Mouse (Mus musculus) adrenal gland, postnatal 4 days (tissue): ENCODE results near the gene Adgrb2. TPM values are rescaled to one million over a fixed set of nuclear protein-coding genes. Genes with fewer than 3 reads are reported as not detected.
A peak's percentile ranks its signal among the peaks of the same experiment; 100 is the strongest.

Experiments used
- DNase-seq, 2 experiments: peaks; one replicate each; pipeline ENCODE4 v3.0.0; 2021 to 2022; ENCODE audit warnings: low spot score in 2 of 2, mixed read lengths in 2 of 2
- total RNA-seq, 2 experiments: library from RNA; stranded (reverse); gene quantifications; 2 replicates each; pipeline ENCODE4 v1.2.3; 2021

Adgrb2 gene
- total RNA-seq, 2 experiments from 2014 or later, result 41.2 to 43.1 TPM

DNA sequence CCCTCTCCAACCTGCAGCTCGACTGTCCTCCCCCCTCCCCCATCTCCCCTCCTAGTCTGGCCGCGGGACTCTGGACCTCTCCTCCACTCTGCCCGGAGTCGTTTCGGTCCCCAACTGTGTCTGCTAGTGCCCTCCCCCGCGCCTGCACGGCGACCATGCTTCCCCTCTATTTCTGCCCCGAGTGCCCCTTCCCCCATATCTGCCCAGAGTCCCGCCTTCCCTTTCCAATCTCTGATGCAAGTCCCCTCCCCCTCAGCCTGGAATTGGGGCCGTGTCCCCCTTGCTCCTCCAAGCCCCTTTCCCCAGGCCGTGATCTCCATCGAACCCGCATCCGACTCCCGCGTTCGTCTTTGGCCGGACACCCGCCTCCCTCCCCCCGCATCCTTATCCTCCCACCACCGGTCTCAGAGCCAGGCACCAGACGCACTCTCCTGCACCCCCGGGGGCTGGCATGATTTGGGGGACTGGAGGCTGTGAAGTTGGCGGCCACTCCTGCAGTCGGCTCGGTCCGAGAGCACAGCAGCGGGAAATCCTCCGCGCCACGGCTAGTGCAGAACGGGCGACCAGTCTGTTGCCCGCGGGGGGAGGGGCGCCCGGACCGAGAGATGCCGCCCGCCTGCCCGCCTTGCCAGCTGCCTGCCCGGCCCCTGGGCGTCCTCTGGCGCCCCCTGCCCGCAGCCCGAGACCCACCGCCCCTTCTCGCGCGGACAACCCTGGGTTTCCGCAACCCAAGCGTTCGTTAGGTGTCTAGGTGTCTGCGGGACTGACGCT, 1.2 kb downstream of the Adgrb2 start:
- peak; percentile 36 to 44 for DNase-seq

DNA sequence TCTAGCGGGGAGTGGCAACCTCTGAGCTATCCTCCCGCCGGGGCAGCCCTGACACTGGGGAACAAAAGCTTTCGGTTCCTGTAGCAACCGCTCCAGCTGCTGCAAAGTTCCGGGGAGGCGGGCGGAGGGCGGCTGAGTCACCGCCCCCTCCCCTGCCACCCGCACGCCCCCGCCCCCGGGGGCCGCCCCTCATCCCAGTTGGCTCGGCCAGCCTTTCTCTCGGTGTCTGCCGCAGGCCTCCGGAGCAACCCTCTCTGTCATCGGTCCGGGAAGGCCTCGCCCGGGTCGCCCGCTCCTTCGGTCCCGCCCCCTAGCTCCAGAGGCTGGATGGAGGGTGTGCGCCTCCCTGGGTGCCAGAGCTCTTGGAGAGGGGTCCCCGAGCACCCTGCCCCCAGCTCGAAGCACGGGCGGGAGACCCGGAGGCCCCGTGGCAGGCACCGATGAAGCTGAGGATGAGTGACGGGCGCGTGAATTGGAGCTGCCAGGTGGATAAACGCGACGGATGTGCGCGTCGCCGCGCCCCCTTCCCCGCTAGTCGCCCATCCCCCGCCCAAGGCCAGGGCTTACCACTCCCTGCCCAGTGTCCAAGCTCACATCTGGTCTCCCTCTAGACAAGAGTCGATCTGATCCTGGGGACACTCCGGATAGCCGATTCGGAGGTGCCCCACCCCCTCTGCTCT, 3.3 kb downstream of the Adgrb2 start:
- DNase-seq, result peak; percentile 27 to 49

DNA sequence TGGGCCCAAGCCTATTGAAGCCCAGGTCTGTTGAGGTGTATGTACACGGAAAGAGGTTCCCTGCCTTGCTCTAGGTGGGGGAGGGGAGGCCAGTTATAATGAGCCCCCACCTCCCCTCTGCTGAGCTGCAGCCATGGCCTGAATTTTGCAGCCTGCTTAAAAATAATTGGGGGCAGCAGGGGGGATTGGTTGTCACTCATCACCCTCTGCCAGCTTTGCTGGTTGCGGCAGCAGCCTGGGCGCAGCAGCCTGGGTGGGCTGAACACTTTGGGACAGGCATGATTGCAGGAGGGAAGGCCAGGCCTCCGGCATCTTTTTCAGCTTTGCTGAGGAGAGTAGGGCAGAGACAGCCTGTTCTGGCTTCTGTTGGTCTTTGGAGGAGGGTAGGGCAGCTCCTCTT, 5.3 kb downstream of the Adgrb2 start:
- no peak for DNase-seq

- DNase-seq, result no peak
Measured at GRCm38 (mm10) chr4:129992720-129993119, 8.1 kb downstream of the Adgrb2 start.

DNA sequence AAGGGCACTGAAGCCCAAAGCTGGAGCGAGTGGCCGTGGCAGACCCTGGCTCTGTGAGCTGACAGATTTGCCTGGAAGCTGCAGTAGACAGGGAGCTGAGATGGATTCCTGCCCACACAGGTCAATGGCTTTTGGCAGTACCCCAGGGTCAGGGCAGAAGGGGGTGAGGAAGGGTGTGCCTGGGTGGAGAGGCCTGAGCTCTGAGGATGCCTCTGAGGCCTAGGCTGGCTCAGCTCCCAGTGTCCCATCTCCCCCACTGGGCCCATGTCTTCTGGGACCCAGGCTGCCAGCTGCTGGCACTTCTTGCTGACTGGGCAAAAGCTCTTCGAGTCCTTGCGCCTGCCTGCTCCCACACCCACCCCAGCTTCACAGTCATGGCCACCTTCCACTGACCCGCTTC, 8.5 kb downstream of the Adgrb2 start:
- no peak for DNase-seq

DNA sequence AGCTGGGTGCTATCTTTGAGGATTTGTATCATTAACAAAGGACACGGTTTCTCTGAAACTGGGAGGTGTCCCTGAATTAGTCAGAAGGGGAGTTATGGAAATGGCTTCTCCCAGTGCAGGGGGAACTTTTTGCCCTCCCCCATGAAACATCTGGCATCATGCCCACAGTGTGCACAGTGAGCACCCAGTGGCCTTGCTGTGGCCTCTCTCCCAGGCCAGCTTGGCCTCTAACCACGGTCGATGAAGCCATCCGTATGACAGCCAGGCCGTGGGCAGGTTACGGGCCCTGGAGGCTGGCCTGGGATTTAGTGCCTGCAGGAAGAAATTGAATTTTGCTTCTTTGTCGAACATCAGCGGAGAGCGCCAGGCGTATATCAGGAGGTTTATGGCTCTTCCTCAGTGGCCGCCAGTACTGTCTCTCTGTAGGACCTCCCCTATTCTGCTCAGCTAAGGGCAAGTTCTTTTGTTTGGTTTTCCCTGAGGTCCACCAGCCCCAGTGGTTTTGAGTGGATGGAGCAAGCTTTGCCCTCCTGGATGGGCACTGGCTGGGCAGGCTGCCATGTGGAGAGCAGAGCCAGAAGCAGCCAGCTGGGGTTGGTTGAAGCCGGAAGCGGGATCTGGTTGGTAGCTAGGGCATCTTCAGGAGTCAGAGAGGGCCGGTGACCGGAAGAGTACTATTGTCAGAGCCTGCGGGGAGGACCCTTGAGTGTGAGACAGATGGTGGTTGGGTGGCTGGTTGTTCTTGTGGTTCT, 9.4 kb downstream of the Adgrb2 start:
- peak in 1 of 2 experiments; percentile 52 for DNase-seq

GRCm38 (mm10) chr4:129994728-129995127, 10.1 kb downstream of the Adgrb2 start:
- DNase-seq, result no peak

DNA sequence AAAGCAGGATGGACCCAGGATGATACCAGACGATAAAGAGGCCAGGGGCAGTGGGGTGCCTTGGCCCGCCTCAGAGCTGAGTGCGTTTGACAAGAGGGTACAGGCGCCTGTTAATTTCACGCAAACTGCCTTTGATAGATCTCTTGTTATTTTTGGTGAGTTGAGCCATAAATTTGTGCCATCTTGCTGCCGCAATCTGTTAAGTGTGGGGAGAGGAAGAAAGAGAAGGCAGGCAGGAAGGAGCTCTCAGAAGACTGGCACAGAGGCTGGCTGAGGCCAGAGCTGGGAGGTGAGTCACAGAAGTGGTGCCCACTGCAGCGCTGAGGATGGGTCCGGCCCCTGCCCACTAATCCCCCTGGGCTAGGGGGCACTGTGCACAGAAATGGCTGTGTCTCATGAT, 10.6 kb downstream of the Adgrb2 start:
- DNase-seq, result no peak

- no peak for DNase-seq
Measured at GRCm38 (mm10) chr4:129996015-129996414, 11.3 kb downstream of the Adgrb2 start.

GRCm38 (mm10) chr4:129998124-129998523, 13.5 kb downstream of the Adgrb2 start:
- DNase-seq, result no peak

GRCm38 (mm10) chr4:130001710-130002109, 17.0 kb downstream of the Adgrb2 start:
- DNase-seq, result no peak

GRCm38 (mm10) chr4:130002157-130002556, 17.5 kb downstream of the Adgrb2 start:
- DNase-seq, result no peak

DNA sequence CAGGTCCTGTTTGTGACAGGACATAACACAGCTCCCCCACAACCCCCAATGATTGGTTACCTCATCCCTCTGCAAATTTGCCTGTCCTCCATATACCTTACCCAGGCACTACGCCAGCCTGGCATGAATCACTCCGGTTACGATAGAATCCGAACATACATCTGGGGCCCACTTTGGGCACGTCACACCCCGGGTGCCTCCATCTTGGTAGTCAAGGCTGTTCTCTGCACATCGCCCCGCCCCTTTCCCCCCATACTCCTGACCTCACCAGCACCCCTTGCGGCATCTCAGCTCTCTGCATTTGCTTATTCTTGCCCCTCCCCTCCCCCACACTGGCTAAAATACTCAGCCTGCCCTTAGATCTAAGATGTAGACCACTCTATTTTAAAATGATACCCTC, 20.9 kb downstream of the Adgrb2 start:
- DNase-seq, result no peak

DNA sequence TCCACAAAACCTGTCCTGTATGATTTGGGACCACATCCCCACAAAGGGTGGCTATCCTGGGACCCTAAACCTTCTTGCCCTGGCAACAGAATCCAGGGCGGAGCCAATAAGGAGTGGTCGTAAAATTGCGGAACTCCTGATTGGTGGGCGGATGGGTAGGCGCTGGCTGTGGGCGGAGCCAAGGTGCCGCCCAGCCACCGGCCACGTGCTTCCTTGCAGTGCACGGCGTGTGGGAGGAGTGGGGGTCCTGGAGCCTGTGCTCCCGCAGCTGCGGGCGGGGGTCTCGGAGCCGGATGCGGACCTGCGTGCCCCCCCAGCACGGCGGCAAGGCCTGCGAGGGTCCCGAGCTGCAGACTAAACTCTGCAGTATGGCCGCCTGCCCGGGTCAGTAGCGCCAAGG, 21.9 kb downstream of the Adgrb2 start:
- DNase-seq, result no peak

GRCm38 (mm10) chr4:130009043-130009442, 24.4 kb downstream of the Adgrb2 start:
- no peak for DNase-seq

DNA sequence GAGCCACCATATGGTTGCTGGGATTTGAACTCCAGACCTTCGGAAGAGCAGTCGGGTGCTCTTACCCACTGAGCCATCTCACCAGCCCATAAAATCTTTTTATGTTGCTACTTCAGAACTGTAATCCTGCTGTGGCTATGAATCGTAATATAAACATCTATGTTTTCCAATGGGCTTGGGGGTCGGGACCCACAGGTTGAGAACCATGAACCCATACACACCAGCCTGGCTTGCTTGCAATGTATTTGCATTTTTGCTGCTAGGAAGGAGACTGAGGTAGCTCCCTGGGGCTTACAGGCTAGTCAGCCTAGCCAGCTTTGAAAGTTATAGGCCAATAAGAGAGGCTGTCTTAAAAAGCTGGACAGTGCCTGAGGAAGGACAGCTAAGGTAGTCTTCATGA, 26.1 kb downstream of the Adgrb2 start:
- DNase-seq, result no peak

GRCm38 (mm10) chr4:130012234-130012633, 27.6 kb downstream of the Adgrb2 start:
- DNase-seq, result no peak

- no peak for DNase-seq
Measured at GRCm38 (mm10) chr4:130013111-130013510, 28.4 kb downstream of the Adgrb2 start.

GRCm38 (mm10) chr4:130016010-130016409, 31.3 kb downstream of the Adgrb2 start:
- DNase-seq, result no peak

DNA sequence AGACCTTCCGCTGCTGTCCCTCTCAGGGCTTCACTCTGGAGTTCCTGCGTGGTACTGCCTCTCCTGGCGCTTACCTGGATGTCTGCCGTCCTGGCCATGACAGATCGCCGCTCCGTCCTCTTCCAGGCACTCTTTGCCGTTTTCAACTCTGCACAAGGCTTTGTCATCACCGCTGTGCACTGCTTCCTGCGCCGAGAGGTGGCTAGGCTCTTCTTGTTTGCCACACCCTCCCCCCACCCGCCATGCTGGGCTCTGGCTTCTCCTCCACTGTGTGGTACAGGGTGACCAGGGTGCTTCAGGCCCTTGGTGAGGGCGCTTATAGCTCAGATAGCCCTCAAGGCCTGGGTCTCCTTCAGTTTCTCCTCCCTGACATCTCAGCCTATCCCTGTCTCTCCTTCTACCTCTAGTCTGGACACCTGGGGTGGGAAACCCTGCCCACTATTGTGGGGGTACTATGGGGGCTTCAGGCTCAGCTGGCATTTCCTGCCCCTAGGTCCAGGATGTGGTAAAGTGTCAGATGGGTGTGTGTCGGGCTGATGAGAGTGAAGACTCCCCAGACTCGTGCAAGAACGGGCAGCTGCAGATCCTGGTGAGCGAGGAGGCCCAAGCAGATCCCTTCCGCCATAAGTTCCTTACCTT, 32.5 kb downstream of the Adgrb2 start:
- no peak for DNase-seq

DNA sequence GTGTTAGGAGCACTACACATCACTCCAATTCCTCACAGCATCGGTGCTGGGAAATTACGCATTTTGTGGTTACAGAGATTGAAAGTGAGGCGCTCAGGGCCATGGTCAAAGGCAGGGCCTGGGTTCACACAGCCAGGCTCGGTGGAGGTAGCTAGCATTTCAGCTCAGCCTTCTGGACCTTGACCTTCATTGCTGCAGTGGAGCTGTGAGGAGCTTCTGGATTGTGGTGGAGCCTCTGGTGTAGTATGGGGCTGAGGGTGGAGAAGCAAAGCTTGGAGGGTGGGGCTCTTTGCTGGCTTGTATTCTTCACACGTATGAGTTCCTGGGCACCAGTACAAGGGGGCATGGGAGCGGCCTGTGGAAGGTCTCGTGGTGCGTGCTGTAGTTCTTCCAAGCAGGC, 38.3 kb downstream of the Adgrb2 start:
- DNase-seq, result no peak
